Mouse (Mus musculus) erythroid progenitor cell, adult 5-6 weeks (primary cell): ENCODE measurements around the gene Robo2. TPM values are rescaled to one million over a fixed set of nuclear protein-coding genes. Genes with fewer than 3 reads are reported as not detected.

Experiments
- ATAC-seq: replicated peaks from 2 replicates; pipeline ENCODE4 v1.8.0; 2016; ENCODE audit warnings: moderate number of reproducible peaks, mild to moderate bottlenecking, moderate TSS enrichment, inconsistent platforms; ENCODE audit not compliant: poor library complexity, low FRiP score, severe bottlenecking
- total RNA-seq, 2 experiments: library from RNA; stranded (forward) in 1 of 2; stranded (reverse) in 1 of 2; fragments of 150-400 nt in 1 of 2; fragments of 186-747, 209-891 nt in 1 of 2; gene quantifications; 2 replicates each; pipeline versions ENCODE4 v1.2.3 to v1.2.4; 2015 to 2017; ENCODE audit warnings: low replicate concordance in 2 of 2

Gene Robo2
- total RNA-seq, 2 experiments from 2014 or later = not detected

DNA sequence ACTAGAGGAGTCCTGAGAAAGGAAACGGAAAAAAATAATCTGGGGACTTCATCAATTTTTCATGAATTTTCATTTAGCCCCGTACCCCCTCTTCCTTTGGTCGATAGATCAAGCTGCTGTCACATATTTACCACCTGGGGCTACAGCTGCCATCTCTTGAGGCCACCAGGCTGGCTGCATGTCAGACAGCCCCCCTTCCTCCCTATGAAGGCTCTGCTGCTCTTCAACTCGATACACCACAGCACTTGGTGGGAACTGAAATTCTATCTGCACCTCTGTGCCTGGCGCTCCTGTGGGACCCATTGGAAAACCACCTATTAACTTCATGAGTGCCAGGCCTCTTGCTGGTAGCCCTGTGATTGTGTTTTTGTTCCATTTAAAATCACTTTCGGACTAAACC lies 63.2 kb downstream of the Robo2 start:
- ATAC-seq = no peak

DNA sequence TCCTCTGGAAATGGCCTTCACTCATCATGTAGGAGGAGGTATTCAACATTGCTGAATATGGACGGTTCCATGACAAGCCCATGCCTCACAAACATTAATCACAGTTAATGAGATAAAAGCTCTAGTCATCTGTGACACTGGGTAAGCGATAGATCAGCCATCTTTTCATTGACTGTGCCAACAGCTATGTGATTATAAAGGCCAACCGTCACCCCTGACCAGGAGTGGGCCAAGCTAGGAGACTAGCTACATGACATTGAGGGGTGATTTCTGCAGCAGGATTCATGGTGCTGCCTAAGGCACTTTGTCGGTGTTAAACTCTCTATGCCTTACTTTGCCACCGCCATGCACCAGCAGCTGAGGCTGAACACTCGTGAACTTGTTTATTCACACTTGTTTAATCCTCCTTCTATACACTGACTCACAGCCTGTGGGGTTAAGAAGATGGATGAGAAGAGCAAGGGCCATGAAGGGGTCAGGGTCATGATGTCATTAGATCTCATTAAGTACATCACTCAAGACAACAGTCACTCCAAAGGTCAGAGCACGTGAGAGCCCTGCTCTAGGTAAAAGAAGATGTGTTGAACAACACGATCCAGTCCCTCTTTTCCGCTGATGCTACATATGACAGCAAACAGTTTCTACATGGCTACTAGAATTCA lies 72.5 kb downstream of the Robo2 start:
- ATAC-seq = no peak

DNA sequence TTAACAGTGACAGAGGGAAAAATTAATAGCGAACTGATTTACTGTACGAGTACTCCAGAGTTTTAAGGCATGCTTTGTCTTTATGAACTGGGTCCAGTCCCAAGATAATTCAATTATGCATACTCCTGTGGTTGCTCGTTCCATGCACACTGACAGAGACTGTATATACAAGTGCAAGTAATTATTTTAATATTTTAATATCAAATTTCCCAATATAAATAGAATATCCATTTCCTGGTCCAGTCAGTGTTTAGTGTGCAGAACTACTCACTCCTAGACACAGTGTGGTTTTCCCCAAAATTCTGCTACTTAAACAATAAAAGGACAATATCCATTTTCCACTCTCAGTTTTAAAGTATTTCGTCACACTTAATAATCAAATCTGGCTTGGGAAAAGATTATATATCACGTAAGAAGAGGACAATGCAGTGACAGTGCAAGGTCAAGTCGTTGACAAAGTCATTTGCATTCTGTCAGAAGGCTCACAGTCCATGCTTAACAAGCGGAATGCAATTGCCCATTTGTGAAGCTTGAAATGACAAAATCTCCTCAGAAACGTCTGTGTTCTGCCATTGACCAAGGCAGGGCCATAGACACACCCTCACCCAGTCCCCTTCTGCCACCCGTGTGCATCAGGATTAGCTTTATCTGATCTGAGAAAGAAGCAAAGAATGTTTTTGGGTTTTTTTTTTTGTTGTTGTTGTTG lies 89.8 kb downstream of the Robo2 start:
- no peak for ATAC-seq

DNA sequence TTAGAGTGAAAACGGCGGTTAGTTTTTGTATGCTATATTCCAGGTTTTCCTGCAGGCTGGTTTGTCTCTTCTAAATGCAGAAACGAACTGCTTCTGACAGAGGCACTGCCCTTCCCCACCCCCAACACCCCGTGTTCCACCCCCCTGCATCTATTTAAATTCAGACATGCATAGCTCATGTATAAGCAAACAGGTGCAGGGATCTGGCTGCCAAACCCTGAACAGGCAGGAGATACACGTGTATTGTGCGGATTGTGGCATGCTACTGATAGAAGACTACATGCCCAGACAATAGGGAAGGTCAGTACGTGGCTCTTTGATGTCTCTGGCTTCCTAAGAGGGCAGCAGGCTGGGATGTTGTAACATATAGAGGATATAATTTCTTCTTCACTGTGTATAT lies 95.5 kb downstream of the Robo2 start:
- ATAC-seq = no peak

DNA sequence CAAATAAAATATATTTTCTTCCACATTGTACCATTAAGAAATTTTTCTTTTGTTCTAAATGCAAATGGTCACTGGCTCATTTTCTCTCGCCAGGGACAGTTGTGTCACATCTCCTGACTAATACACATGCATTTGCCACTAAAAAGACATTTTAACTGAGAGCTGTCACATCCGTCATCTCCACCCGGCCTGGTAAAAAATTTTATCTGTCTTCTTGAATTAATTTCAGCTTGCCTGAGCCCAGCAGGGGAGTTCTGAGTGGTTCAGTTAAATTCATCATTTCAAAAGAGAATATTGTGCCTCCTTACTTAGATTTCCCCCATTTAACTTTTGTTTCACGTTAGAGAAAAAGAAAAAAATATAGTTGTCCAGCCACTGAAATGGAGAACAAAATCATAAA lies 98.4 kb downstream of the Robo2 start:
- no peak for ATAC-seq

DNA sequence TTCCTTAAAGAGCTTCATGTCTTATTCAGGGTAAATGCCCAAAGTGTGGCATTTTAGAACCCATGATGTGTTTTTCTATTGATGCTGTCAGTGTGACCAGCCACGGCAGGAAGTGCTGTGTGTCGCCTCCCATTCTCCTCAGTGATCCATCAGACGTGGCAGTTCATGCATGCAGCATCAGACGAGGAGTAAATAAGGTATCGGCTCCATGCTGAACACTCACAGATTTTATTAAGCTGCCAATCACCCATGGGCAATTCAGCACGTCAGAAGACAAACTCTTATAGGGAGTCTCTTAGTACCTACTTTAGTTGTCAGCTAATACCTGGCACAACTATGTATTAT lies 104.1 kb downstream of the Robo2 start:
- no peak for ATAC-seq

DNA sequence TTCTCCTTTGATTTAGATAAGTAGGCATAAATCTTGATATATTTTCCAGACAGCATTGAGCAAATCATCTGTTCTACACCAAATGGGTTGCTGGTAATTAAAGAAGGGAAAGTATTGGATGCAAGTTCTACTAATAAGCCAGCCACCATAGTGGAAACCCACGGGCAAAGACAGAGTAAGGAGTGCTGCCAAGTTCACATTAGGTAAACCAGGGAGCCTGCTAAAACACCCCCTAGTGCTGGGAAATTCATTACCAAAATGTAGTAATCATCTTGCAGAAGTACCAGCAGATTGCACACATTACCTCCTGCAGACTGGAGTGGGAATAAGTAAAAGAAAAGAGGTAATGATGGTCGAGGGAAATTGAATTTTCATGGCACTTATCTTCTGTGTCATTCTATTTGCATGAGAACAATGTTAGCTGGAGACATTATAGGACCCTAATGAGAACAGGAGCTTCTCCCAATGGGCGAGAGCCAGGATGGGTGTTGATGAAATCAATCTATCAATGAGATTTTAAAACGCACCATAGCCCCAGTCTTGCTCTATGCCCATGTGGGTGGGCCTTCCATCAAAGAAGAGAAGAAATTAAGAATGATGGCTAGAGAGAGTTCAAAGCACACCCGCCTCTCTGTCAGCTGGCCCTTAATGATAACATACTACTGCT lies 104.6 kb downstream of the Robo2 start:
- ATAC-seq = no peak

DNA sequence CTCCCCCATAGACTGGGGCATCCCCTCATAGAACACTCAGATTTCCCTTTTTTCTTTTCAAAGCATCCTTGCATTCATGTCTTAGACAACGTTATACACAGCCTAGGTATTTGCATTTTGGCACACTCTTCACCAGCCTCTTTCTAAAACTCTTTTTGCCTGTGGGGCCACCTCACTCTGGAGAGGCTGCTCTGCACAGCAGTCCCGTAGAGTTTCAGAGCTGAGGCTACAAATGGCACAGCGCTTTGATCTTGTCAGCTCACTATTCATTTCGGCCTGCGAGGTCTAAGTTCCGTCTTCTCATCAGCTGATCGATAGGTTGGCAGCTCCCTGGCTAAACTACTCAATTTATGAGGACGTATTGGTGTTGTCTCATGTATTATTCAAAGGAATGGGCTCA lies 123.7 kb downstream of the Robo2 start:
- ATAC-seq = no peak

DNA sequence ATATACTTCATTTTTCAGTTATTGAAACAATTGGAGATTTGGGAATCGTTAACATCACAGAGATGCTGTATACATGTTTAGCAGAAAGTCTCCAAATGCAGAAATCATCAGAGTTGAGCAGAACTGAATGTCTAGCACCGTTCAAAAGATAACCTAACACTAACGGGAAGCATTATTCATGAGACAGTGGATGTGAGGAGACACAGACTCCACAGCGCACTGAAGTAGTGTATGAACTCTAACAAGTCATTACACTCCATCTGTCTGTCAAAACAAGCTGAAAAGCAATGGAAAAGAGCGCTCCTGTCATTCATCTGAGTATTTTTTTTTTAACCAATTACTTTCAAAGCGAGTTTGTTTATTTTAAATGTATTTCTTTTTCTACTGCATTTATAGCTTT lies 129.1 kb downstream of the Robo2 start:
- no peak for ATAC-seq

DNA sequence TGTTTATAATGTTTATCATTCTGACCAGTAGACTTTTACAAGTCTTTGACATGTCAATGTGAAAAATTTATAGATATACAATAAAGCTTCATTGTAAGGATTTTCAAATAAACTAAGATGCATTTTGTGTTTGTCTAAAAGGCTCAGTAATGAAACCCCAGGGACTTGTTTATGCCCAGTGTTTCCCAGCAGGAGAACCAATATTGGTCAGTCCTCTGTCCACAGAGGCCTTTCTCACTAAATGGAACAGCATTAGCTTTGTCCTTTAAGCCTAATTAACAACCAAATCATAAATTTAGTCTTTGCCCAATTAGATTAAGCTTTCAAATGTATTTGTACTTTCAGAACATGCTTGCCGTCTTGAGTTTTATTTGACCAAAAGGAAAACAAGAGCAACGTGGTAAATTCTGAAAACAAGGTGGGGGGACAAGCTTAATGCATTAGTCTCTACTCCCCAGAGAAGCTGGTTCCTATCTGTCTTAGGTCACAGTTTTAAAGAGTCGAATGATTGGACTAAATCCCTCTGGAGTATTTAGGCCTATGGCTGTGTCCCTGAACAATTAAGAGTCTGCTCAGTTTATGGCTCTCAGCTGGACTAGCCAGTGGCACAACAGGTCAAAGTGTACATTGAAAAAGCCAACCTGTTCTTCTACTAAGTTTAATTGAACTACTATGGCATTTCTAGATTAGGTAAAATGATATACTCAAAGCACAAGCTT lies 134.6 kb downstream of the Robo2 start:
- no peak for ATAC-seq

DNA sequence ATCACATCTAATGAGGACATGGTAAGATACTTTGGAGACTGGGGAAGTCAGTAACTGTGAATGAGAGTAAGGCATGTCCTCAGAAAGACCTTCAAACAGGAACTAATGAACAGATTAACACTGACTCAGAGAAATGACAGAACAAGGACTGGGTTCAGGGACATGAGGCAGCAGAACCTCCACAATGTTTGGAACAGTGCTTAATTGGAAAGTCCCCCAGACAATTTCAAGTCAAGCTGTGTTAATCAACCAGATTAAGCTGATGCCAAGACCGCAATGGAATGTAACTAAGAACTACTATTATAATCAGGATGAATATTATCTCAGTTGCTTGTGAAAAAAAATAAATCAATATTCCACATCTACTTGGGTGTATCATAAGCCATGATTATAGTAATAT lies 137.0 kb downstream of the Robo2 start:
- no peak for ATAC-seq

DNA sequence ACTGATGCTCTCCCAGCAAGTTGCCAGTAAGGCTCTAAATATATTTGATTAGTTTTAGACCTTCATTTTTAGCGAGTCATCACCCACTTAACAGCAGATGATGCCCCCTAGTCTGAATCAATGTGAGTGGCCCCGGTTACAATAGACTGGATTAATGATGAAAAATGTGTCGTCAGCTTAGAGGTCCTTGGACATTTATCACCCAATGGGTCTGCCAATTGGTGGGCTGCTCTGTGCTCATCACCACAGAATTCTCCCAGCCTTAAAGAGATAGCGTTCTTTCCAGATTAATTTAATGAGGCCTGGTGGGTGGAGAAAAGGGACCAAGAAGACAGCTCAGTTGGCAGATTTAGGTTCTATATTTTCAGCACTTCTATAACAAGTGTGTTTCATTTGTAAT lies 138.6 kb downstream of the Robo2 start:
- no peak for ATAC-seq

DNA sequence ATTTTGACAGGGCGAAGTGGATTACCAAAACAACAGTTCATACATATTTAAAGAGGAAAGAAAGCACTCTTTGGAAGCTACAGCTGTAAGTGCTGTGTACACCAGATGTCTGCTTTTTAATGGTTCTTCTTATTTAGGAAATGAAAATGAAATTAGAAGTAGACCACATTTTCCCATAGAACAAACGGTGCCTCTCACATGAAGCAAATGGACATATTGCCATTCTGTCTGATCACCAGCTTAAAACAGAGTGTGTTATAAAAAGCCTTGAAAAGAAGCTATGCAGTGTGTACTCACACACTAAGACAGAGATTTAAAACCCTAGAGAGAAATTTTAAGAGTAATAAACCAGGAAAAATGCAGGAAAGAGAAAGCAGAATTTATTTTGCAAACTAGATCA lies 153.4 kb downstream of the Robo2 start:
- no peak for ATAC-seq

DNA sequence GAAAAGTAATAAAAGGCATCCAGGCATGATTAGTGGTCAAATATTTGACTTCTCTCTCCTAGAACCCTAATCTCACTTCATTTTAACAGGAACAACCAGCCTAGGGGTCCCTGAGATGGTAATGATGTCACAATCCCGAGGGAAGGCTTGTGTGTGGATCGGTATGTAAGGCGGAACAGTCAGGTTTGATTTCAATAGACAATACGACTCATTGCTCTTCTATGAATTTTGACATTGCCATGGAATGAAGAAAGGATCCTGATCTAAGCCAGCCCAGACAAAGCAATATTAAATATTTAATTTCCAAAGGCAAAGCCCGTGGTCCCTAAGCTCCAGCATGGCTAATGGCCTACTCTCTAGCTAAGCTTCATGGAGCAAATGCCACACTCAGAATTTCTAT lies 167.2 kb downstream of the Robo2 start:
- no peak for ATAC-seq

DNA sequence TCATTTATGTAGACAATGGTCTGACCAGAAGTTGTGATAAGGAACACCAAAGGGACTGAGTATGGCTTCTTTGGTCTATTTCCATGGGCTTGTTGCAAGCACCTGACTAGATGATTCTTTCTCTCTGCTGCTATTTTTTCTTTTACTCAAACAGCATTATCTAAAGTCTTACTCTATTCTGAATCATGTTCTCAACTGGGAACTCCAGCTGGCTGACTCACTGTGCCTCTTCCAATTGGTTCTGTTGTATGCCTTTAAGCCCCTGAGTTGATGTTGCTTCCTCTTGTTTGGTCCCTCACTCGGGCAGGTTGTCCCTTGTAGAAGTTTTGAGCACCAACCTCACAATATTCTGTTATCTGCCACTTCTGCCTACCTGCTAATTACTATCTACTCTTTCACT lies 170.1 kb downstream of the Robo2 start:
- no peak for ATAC-seq

DNA sequence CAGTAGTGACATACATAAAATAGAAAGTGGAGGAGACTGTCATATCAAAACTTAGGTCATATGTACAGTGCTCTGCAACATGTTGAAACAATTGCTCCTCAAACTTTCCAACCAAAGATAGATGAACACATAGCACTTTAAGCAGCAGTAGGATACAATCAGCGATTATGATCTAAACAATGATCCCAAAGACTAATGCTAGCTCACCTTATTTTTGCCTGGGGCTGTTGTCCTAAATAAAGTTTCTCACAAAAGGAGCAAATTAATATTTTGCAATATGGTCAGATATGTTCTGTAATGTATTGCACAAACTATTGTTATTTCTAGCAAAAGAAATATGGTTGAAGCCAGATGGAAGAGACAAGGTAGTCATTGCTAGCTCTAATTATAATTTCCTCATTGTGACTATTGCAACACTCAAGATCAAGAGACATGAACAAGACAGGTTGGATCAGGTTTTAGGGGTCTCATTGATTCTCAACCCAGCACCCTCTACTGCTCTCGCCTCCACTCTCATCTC lies 174.2 kb downstream of the Robo2 start:
- ATAC-seq = no peak

DNA sequence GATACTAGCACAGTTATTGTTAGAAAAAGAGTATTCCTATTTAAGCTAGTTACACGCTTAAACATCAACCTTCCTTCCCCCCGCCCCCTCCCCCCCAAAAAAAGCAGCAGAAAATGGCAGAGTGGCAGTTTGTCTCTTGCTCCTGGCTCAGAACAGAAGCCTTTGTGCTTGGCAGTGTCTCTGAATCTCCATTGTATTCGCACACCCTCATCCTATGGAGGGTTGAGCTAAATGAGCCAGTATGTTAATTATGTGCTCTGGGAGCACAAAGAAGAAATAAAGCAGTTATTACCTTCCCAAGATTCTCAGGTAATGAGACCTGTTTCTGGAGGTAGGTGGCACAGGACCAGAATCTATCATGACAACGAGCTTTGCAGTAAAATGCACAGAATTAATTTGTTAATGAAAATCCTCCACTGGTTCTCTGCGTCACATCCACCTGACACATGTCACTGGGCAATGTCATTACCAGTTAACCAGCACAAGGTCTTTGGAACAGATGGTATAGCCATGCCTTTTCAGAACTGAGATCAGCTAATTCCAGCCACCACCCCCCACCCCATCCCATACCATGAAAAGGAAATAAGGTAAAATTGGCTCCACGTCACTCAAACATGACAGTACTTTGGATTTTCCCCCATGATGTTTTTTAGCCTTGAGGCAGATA lies 177.1 kb downstream of the Robo2 start:
- no peak for ATAC-seq

DNA sequence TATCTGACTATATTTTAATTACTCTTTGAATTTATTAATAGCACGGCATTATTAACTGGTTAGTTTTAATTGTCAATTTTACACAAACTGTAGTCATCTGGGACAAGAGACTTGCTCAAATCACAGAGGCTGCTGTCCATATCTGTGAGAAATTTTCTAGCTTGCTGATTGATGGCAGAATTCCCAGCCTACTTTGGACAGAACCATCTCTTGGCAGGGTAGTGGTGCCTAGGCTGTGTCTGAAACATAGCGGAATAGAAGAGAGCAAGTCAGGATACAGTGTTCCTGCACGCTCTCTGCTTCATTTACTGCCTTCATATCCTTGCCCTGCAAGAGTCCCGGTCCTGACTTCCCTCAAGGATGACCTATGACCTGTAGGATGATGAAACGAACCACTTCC lies 178.0 kb downstream of the Robo2 start:
- no peak for ATAC-seq

DNA sequence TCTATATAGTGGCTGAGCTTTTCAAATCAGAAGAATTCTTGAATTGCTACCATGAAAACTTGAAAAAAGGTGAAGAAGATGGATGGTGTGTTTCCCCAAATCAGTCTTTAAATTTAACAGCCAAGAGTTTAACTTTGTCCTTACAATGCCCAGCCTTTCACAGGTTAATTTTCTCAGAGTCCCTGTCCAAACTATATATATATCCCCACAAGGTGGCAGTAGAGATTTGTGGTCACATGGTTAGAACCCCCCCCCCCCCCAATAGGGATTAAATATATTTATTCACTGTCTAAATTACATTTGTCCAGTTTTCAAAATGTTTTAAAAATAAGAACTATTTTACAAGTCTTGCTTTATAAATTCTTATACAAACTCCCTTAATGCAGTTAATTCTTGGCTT lies 184.3 kb downstream of the Robo2 start:
- no peak for ATAC-seq
